Mouse (Mus musculus) MEL (cell line): ENCODE measurements around the gene Taok1. TPM values are rescaled to one million over a fixed set of nuclear protein-coding genes. Genes with fewer than 3 reads are reported as not detected.

Experiments used
- DNase-seq: peaks from one replicate; pipeline ENCODE4 v3.0.0; 2011; ENCODE audit warnings: low read depth, low spot score
- H3K27ac ChIP-seq: 2 replicates; pipeline ENCODE4 v1.5.1; 2012; ENCODE audit warnings: low read depth, mild to moderate bottlenecking, control low read depth, low read length, moderate library complexity; ENCODE audit not compliant: control insufficient read depth
- H3K27me3 ChIP-seq, 2 experiments: fragments of 150-350 bp in 1 of 2; sonication (generic) in 1 of 2; 2 replicates each; pipeline ENCODE4 v1.6.1; 2012; ENCODE audit warnings: low read length in 2 of 2, mild to moderate bottlenecking in 2 of 2, improper control_type of control experiment in 1 of 2, moderate library complexity in 1 of 2; ENCODE audit not compliant: insufficient read depth in 2 of 2, control insufficient read depth in 1 of 2
- H3K36me3 ChIP-seq, 2 experiments: 2 replicates each; pipeline ENCODE4 v1.6.1; 2012 to 2014; ENCODE audit warnings: low read length in 2 of 2, improper control_type of control experiment in 1 of 2, inconsistent platforms in 1 of 2, mild to moderate bottlenecking in 1 of 2; ENCODE audit not compliant: insufficient read depth in 2 of 2, control insufficient read depth in 1 of 2
- H3K4me1 ChIP-seq, 2 experiments: fragments of 150-350 bp in 1 of 2; sonication (generic) in 1 of 2; 2 replicates each; pipeline ENCODE4 v1.6.1; 2012; ENCODE audit warnings: low read length in 2 of 2, improper control_type of control experiment in 1 of 2, mild to moderate bottlenecking in 1 of 2; ENCODE audit not compliant: insufficient read depth in 2 of 2, control insufficient read depth in 1 of 2
- H3K4me3 ChIP-seq, 2 experiments: fragments of 150-350 bp in 1 of 2; sonication (generic) in 1 of 2; 2 replicates each; pipeline ENCODE4 v1.5.1; 2012; ENCODE audit warnings: low read depth in 2 of 2, low read length in 2 of 2, mild to moderate bottlenecking in 2 of 2, moderate library complexity in 2 of 2, control low read depth in 1 of 2, improper control_type of control experiment in 1 of 2; ENCODE audit not compliant: control insufficient read depth in 1 of 2, insufficient read depth in 1 of 2
- H3K79me2 ChIP-seq: 2 replicates; pipeline ENCODE4 v1.6.1; 2012; ENCODE audit warnings: mild to moderate bottlenecking, low read length, moderate library complexity; ENCODE audit not compliant: control insufficient read depth, poor library complexity, insufficient read depth
- H3K9ac ChIP-seq: 2 replicates; pipeline ENCODE4 v1.6.1; 2012; ENCODE audit warnings: low read depth, mild to moderate bottlenecking, control low read depth, low read length, moderate library complexity; ENCODE audit not compliant: control insufficient read depth, poor library complexity, severe bottlenecking
- H3K9me3 ChIP-seq: fragments of 150-350 bp; sonication (generic); replicated peaks from 2 replicates; pipeline ENCODE4 v1.6.1; 2012; ENCODE audit warnings: mild to moderate bottlenecking, low read length, improper control_type of control experiment, moderate library complexity; ENCODE audit not compliant: insufficient read depth
- BHLHE40 ChIP-seq: IDR thresholded peaks from 2 replicates; pipeline ENCODE4 v1.6.1; 2012; ENCODE audit warnings: low read depth, mild to moderate bottlenecking, inconsistent platforms, low read length, improper control_type of control experiment, borderline replicate concordance
- CHD2 ChIP-seq: IDR thresholded peaks from 2 replicates; pipeline ENCODE4 v1.6.1; 2011; ENCODE audit warnings: low read length, improper control_type of control experiment
- CTCF ChIP-seq, 3 experiments: IDR thresholded peaks in 2 of 3; conservative IDR thresholded peaks in 1 of 3; 2 replicates each; pipeline ENCODE4 v1.5.1; 2011 to 2012; ENCODE audit warnings: low read length in 3 of 3, low read depth in 2 of 3, mild to moderate bottlenecking in 2 of 3, improper control_type of control experiment in 1 of 3, inconsistent platforms in 1 of 3, mixed read lengths in 1 of 3, moderate library complexity in 1 of 3; ENCODE audit not compliant: control insufficient read depth in 1 of 3, insufficient read depth in 1 of 3, poor library complexity in 1 of 3, severe bottlenecking in 1 of 3
- ETS1 ChIP-seq: IDR thresholded peaks from 2 replicates; pipeline ENCODE4 v1.6.1; 2012; ENCODE audit warnings: low read depth, mild to moderate bottlenecking, inconsistent platforms, low read length, improper control_type of control experiment, moderate library complexity
- GATA1 ChIP-seq: IDR thresholded peaks from 2 replicates; pipeline ENCODE4 v1.6.1; 2011; ENCODE audit warnings: low read depth, low read length, improper control_type of control experiment
- HCFC1 ChIP-seq: IDR thresholded peaks from 2 replicates; pipeline ENCODE4 v1.6.1; 2012; ENCODE audit warnings: low read depth, mild to moderate bottlenecking, inconsistent platforms, low read length, improper control_type of control experiment, moderate library complexity
- JUND ChIP-seq: IDR thresholded peaks from 2 replicates; pipeline ENCODE4 v1.6.1; 2011; ENCODE audit warnings: low read depth, mild to moderate bottlenecking, improper control_type of control experiment, low read length
- MAFK ChIP-seq: IDR thresholded peaks from 2 replicates; pipeline ENCODE4 v1.6.1; 2011; ENCODE audit warnings: low read depth, mild to moderate bottlenecking, low read length, improper control_type of control experiment, borderline replicate concordance
- MXI1 ChIP-seq: IDR thresholded peaks from 2 replicates; pipeline ENCODE4 v1.6.1; 2011; ENCODE audit warnings: mild to moderate bottlenecking, low read depth, low read length, improper control_type of control experiment
- MYB ChIP-seq: IDR thresholded peaks from 2 replicates; pipeline ENCODE4 v1.6.1; 2011; ENCODE audit warnings: mild to moderate bottlenecking, low read depth, low read length, improper control_type of control experiment
- MYC ChIP-seq: IDR thresholded peaks from 2 replicates; pipeline ENCODE4 v1.6.1; 2011; ENCODE audit warnings: low read depth, mild to moderate bottlenecking, low read length, improper control_type of control experiment, moderate library complexity
- NRF1 ChIP-seq: IDR thresholded peaks from 2 replicates; pipeline ENCODE4 v1.6.1; 2014; ENCODE audit warnings: low read depth, mild to moderate bottlenecking, inconsistent platforms, low read length, improper control_type of control experiment, moderate library complexity; ENCODE audit not compliant: poor library complexity, insufficient read depth, severe bottlenecking
- POLR2AphosphoS5 ChIP-seq: IDR thresholded peaks from 2 replicates; pipeline ENCODE4 v1.6.1; 2012; ENCODE audit warnings: low read depth, borderline replicate concordance, mild to moderate bottlenecking, inconsistent platforms, low read length, moderate library complexity, mixed read lengths
- RAD21 ChIP-seq: IDR thresholded peaks from 2 replicates; pipeline ENCODE4 v1.6.1; 2011; ENCODE audit warnings: mild to moderate bottlenecking, low read depth, low read length, improper control_type of control experiment
- RCOR1 ChIP-seq: IDR thresholded peaks from 2 replicates; pipeline ENCODE4 v1.6.1; 2012; ENCODE audit warnings: low read depth, mild to moderate bottlenecking, inconsistent platforms, low read length, improper control_type of control experiment
- SIN3A ChIP-seq: IDR thresholded peaks from 2 replicates; pipeline ENCODE4 v1.6.1; 2012; ENCODE audit warnings: low read length, improper control_type of control experiment, inconsistent platforms
- TCF12 ChIP-seq: IDR thresholded peaks from 2 replicates; pipeline ENCODE4 v1.6.1; 2014; ENCODE audit warnings: low read depth, mild to moderate bottlenecking, inconsistent platforms, low read length, improper control_type of control experiment, moderate library complexity
- USF2 ChIP-seq, 2 experiments: IDR thresholded peaks; 2 replicates each; pipeline ENCODE4 v1.6.1; 2011 to 2012; ENCODE audit warnings: improper control_type of control experiment in 2 of 2, low read length in 2 of 2, borderline replicate concordance in 1 of 2, inconsistent platforms in 1 of 2, low read depth in 1 of 2, mild to moderate bottlenecking in 1 of 2; ENCODE audit not compliant: insufficient read depth in 1 of 2
- ZMIZ1 ChIP-seq: IDR thresholded peaks from 2 replicates; pipeline ENCODE4 v1.6.1; 2012; ENCODE audit warnings: low read depth, mild to moderate bottlenecking, inconsistent platforms, low read length, improper control_type of control experiment, moderate library complexity
- ZNF384 ChIP-seq: IDR thresholded peaks from 2 replicates; pipeline ENCODE4 v1.6.1; 2012; ENCODE audit warnings: low read depth, mild to moderate bottlenecking, inconsistent platforms, low read length, improper control_type of control experiment
- polyA plus RNA-seq, 2 experiments: library from polyadenylated mRNA; stranded (reverse) in 1 of 2; unstranded in 1 of 2; fragments of >175 nt in 1 of 2; fragments of >200 nt in 1 of 2; gene quantifications; 2 replicates each; pipeline versions ENCODE4 v1.2.1 to v1.2.4; 2012; ENCODE audit warnings: low replicate concordance in 2 of 2, low read depth in 1 of 2; ENCODE audit not compliant: insufficient read length in 2 of 2, insufficient read depth in 1 of 2, missing spikeins in 1 of 2
- total RNA-seq: library from RNA; depleted of rRNA; stranded (reverse); fragments of 300-350 nt; gene quantifications from 2 replicates; pipeline ENCODE4 v1.2.3, GENCODE M21; 2012

Taok1 gene
- total and polyA plus RNA-seq, 3 experiments, result 7.9 to 31.0 (median 15.9) TPM

DNA sequence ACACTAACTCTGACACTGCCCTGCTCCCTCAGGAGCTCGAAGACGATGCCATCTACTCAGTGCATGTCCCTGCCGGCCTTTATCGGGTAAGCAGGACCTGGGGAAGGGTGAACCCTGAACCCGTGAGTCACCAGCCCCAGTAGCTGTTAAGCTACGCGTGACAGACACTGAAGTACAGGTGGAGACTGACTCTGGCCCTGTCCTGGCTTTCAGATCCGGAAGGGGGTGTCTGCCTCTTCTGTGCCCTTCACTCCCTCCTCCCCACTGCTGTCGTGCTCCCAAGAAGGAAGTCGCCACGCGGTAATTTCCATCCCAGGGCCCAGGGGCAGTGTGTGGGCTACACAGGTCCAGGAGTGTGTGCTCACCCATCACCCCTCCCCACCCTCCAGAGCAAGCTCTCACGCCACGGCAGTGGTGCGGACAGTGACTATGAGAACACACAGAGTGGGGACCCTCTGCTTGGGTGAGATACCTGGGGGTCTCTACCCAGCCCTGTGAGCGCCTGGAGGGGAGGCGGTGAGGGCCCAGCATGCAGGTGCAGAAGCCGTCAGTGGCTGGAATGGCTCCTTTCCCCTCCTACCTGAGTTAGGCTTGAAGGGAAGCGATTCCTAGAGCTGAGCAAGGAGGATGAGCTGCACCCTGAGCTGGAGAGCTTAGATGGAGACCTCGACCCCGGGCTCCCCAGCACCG is 102.2 kb downstream of the Taok1 start:
- no peak for DNase-seq
- Histone ChIP-seq H3K79me2 (no peaks in the 10 kb centered on the region), H3K27me3 (no peaks in the 10 kb centered on the region), H3K36me3 (peaks cover 0 to 1% of the 10 kb centered on the region in 2 experiments; a peak in 1 of 4 replicates), H3K4me1 (peaks cover 0 to 4% of the 10 kb centered on the region in 2 experiments; a peak in 1 of 4 replicates), H3K9me3 (no peaks in the 10 kb centered on the region), H3K4me3 (no peak overlapping the region)
- TF ChIP-seq TCF12 (no peak), MAFK (no peak)
- TF ChIP-seq, all 39 proteins: peak for 0
- H3K27ac ChIP-seq, result no peak overlapping the region
- H3K9ac ChIP-seq, result no peak overlapping the region

GRCm38 (mm10) chr11:77504377-77504776 is 103.2 kb downstream of the Taok1 start:
- Histone ChIP-seq H3K4me3 (no peak overlapping the region), H3K27ac (no peak overlapping the region), H3K27me3 (no peaks in the 10 kb centered on the region), H3K4me1 (peaks cover 0 to 4% of the 10 kb centered on the region in 2 experiments; a peak in 1 of 4 replicates), H3K79me2 (no peaks in the 10 kb centered on the region), H3K9me3 (no peaks in the 10 kb centered on the region), H3K36me3 (peaks cover 0 to 1% of the 10 kb centered on the region in 2 experiments; a peak in 1 of 4 replicates), H3K9ac (no peak overlapping the region)
- no peak for DNase-seq
- no peak for TF ChIP-seq SIN3A
- TF ChIP-seq POLR2AphosphoS5, result no peak
- TF ChIP-seq RAD21, result no peak
- no peak for TF ChIP-seq MYB
- no peak for TF ChIP-seq NRF1

GRCm38 (mm10) chr11:77503511-77503910 is 104.1 kb downstream of the Taok1 start:
- no peak overlapping the region for H3K9ac ChIP-seq
- no peaks in the 10 kb centered on the region for H3K27me3 ChIP-seq
- H3K4me3 ChIP-seq, result no peak overlapping the region
- TF ChIP-seq MAFK (no peak), ZMIZ1 (no peak), GATA1 (no peak), JUND (no peak), HCFC1 (no peak), RCOR1 (no peak), POLR2AphosphoS5 (no peak), SIN3A (no peak), ETS1 (no peak), BHLHE40 (no peak), CTCF (IDR thresholded peaks at IDR 0.05 in 2 of 3, conservative IDR thresholded peaks at IDR 0.05 in 1 of 3; ENCODE audit: control insufficient read depth in 1 of 3, insufficient read depth in 1 of 3, low read depth in 2 of 3, low read length in 3 of 3, poor library complexity in 1 of 3, severe bottlenecking in 1 of 3) (no peak), ZNF384 (no peak), USF2 (IDR thresholded peaks at IDR 0.05; ENCODE audit: borderline replicate concordance in 1 of 2, insufficient read depth in 1 of 2, low read depth in 1 of 2, low read length in 2 of 2) (no peak), MXI1 (no peak), MYC (no peak), CHD2 (no peak)
- no peak overlapping the region for H3K27ac ChIP-seq
- H3K36me3 ChIP-seq, result peaks cover 0 to 1% of the 10 kb centered on the region in 2 experiments; a peak in 1 of 4 replicates
- DNase-seq, result no peak
- no peaks in the 10 kb centered on the region for H3K9me3 ChIP-seq
- peaks cover under 1% of the 10 kb centered on the region; the same call in 1 of the 2 replicates for H3K79me2 ChIP-seq
- peaks cover 0 to 4% of the 10 kb centered on the region in 2 experiments; a peak in 1 of 4 replicates for H3K4me1 ChIP-seq
